Mouse (Mus musculus) layer of hippocampus, postnatal 14 days (tissue): ENCODE results near the gene Tmem229b. TPM values are rescaled to one million over a fixed set of nuclear protein-coding genes. Genes with fewer than 3 reads are reported as not detected.
"Not testable (repeated sequence)": the region's sequence is repeated elsewhere in the genome, so short reads cannot be mapped to it uniquely, and the experiment has no call there.

Experiments used
- DNase-seq, 2 experiments: peaks; one replicate each; pipeline ENCODE4 v3.0.0; 2021 to 2022; ENCODE audit warnings: low spot score in 2 of 2, mixed read lengths in 1 of 2
- long read RNA-seq, 2 experiments: library from polyadenylated mRNA; stranded (forward); transcript quantifications; one replicate each; pipeline ENCODE4 v2.0.0; 2021
- total RNA-seq, 2 experiments: library from RNA; stranded (reverse); gene quantifications; 2 replicates each; pipeline ENCODE4 v1.2.3; 2021

The Tmem229b gene
- total RNA-seq = 10 to 100 TPM; 74.6 to 80.0 TPM
- long read RNA-seq, experiment 1, partial matches to known transcripts = 0 of 34 reads
- long read RNA-seq, experiment 1, other reads (novel, unspliced or antisense) = 31 of 34 reads
- long read RNA-seq, experiment 2, partial matches to known transcripts = 1 of 26 reads
- long read RNA-seq, experiment 2, other reads (novel, unspliced or antisense) = 21 of 26 reads

DNA sequence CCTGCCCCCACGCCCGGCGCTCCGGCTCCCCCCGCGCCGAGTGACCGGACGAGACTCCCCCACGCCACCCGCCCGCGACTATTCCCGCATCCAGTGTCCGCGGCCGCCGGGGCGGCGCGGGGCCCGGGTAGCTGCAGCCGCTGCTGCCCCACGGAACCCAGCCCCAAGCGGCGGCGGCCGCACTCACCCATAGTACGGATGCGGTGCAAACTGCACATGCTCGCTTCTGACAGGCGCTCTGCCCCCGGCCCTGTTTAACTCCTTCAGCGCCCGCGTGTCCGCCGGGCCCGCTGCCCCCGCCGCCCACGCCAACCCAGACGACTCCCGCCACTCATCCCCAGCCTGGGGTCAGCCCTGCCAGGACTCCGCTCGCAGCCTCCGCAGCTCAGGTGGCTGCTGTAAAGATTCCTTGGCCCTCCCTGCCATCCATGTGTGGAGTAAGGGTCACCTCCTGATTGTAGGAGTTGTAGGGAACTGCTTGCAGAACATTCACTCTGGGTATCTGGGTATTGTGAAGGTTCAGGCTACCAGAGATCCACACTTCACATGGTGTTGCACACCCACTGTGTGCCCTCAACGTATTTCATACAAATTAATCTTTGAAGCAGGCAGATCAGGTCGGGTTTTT is at the start of gene Tmem229b:
Gene Tmem229b (minus strand): TSS at position 502 of the 628 bp plus-strand sequence.
- DNase-seq = peak; percentile 58 to 71

DNA sequence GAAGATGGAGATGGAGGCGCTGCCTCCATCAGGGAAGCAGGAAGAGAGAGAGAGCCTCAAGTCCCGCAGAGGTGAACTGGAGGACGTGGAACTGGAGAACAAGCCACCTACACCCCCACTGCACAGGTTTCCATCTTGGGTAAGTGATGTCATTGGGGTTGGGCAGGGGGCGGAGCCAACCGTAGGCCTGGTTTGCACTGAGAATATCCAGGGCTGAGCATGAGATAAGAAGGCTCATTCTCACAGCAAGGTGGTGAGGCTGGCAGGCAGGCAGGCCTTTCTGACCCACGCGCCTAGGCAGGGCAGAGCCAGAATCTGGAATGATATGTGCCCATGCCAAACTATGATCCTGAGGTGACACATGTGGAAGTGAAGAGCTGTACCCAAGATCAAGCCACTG is 47.8 kb upstream of the Tmem229b start:
- no peak for DNase-seq

DNA sequence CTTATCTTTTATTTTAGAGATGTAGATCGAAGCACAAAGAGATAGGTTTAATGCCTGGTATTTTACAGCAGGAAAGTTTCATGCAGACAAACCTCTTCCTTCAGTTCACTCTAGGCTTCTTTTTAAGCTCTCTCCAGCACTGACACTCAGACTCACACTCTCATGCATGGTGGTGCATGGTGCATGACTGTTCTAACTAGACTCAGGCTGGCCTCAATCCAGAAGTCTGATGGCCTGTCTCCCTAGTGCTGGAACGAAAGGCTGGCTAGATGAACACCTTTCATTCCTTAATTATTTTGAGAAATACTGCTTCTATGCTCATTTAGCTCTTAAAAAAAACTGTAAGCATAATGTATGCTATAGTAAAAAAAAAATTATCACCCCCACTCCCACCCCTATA is 44.6 kb upstream of the Tmem229b start:
- DNase-seq = no peak

DNA sequence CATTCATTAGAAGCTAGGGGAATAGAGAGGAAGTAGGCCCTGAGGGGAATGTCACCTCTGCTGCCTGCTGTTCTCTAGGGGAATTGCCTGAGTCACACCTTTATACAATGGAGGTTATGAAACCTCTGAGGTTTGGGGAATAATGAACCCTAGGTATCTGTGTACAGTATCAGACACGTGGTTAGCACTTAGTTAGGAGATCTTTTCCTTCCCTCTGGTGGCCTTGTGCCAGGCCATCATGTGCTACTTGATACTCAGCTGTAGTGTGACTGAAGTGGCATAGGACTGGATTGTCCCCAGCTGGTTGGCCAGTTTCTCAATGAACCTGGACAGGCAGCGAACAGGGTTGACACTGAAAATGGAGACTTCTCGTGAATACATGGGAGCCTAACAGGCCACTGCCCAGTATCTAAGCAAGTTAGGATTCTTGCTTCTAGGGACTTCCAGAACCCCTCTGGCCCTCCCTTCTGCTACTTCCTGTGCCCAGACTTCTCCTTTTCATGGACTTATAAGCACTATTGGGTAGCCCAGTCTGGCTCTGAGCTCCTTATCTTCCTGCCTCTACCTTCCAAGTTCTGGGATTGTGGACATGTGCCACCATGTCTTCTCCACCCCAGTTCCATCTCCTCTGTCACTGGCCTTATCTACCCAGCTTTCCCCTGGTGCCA is 43.3 kb upstream of the Tmem229b start:
- DNase-seq = no peak

DNA sequence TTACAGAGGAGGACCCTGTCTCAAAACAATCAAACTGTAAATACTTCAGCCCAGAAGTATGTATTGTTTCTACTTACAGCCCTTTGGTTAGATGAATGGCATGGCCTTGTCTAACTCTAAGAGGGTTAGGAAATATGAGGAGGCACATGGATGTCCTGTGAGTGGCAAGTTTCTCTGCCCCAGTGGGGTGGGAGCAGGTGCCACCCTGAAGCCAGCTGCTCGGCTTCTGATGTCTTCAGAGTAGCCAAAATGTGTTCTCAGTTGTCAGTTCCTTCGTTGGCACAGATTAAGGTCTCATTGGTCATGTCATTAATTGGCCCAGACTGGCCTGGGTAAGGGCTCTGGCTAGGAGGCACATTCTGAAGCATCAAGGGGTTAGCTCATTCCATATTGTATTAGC is 42.4 kb upstream of the Tmem229b start:
- DNase-seq = no peak

DNA sequence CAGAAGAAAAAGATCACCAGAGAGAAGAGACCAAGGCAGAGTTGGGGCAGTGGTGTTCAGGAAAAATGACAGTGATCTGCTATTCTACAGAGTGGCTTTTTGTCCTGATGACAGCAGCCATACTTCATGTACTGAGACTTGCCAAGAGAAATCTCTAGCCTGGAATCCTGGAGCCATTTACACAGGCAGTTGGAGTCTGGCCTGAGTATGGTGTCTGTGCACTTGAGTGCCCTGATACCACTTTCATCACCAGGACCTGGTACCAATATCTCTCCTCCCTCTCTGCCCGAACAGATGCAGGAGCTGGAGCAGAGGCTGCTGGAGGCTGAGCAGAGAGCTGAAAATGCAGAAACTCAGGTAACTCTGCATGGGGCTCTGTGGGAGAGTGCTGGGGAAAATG is 41.5 kb upstream of the Tmem229b start:
- DNase-seq = no peak

DNA sequence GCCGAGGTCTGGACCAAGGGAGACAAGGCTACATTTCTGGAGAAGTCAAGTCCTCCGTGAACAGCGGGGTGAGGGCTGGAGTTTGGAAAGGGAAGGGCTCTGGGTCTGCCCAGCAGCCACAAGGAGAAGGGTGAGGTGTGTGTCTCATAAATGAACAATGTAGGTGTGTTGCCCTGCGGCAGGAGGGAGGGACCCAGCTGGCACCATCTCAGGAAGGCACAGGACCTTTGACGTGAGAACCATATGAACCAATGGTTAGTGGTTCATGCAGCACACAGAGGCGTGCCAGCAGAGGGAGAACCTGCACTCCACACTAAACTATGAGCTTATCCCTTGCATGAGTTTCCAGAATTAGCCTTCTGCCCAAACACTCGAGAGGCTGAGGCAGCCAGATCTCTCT is 39.8 kb upstream of the Tmem229b start:
- no peak for DNase-seq

DNA sequence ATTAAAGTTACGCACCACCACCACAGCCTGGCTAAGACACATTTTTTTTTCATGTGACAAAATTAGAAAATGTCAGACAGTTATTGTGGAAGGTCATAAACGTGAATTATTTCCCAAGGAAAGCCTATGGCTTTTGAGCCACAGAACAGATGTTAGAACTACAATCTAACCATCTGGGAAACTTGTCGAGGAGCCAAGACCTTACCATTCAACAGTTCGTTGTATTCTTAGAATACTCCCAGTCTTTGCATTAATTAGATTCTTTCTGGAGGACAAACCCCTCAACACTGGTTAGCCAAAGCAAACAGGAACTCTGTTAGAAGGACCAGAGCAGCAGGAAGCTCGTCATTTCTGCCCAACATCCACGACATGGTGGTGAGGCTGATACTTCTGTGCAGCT is 38.7 kb upstream of the Tmem229b start:
- DNase-seq = no peak

DNA sequence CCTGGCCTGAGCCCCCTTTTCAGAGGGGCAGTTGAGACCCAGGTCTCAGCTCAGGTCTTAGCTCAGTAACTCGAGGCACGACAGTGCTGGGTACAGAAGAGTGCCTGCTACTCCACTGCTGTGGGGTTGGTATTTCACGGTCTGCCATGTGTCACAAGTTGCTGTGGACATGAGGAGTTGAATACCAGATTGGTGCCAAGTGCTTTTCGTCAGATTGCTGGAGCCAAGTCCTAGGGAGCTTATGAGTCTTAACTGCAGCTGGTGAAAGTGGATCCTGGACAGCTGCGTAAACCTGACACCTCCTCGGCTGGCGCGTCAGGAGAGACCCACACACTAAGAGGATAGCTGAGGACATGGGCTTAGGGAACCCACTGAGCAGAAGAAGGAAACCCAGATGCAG is 37.2 kb upstream of the Tmem229b start:
- DNase-seq = no peak

DNA sequence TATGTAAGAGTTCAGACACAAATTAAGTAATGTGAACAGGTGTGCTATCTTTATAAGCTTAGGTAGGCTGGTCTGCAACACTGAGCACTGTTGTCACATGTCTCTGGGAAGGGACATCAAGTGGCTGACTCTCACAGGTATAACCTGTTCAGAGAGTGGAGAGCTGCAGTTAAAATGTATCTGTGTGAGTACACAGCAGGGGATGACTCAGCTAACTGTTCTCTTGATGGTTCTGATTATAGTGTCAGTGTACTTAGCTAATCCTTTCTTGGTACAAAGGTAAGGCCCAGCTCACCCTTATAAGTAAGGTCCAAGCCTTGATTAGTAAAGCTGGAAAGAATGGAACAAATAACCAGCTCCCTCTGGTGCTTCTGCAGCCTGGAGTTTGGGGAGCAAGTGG is 34.0 kb upstream of the Tmem229b start:
- no peak for DNase-seq

DNA sequence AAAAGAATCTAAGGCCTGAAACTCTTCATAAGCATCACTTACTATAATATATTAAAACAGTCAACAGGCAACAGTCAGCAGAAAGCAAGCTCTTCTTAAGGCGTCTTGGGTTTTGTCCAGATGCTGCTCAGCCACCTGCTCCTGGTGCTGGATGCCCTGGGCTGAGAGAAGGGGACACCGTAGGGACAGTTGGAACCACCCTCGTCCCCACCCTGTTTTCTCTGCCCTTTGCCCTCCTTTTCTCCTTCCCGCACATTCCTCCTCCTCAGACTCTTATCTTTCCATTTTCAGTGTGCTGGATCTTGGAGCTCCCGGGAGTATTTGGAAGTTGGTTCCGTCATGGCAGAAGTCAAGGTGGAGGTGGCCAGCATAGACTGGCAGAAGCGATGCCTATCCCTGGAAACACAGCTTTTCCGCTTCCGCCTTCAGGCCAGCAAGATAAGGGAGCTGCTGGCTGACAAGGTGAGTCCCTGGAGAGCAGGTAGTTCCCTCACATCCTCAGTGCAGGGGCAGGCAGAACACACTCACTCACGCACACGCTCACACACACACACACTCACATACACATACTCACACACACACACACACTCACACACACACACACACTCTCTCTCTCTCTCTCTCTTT is 32.9 kb upstream of the Tmem229b start:
- no peak for DNase-seq

DNA sequence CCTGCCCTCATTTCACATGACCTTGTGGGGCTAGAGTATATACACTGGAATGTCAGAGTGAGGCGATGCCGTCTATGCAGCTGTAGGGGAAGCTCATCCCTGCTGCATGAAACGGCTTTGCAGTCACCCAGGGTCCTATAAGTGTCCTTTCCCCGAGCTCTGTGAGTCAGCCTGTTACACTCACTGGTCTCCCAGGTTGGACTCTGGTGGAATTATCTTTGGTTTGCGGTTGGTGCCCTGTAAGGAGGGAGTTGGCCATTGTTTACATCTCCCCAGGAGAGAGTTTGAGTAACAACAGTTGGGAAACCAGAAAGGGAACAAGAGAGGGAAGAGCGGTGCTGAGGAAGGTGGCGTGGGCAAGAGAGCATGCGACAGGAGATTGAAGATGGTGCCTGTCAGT is 32.3 kb upstream of the Tmem229b start:
- no peak for DNase-seq

DNA sequence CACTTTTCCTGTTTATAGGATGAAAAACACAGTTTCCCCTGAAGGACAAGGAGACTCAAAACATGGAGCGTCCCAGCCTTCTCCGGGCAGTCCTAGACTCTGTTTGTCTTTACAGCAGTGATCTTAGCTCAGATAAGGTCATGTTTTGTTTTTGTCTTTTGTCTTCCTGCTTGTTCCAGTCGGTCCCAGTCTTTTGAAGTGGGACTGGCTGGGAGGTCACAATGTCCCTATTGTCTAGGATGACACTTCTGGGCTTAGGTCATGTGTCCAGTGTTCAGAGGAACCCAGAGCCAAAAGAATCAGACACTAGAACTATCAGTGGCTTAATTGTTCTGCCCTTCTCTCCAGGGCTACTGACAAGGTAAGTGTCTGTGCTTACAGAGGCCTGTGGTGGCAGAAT is 27.9 kb upstream of the Tmem229b start:
- no peak for DNase-seq

DNA sequence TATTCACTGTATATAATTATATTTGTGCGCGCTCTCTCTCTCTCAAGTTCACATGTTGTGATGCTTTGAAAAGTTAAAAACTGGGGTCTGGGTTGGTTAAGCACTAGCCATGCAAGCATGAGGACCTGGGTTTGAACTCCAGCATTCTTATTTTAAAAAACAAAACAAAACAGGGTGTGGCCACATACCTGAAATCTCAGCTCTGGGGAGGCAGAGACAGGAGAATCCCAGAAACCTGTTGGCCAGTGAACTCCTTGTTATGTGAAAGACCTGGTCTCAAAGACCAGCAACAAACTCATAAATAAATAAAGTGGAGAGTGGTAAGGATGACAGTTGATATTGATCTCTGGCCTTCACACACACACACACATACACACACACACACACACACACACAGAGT is 26.9 kb upstream of the Tmem229b start:
- DNase-seq = no peak

DNA sequence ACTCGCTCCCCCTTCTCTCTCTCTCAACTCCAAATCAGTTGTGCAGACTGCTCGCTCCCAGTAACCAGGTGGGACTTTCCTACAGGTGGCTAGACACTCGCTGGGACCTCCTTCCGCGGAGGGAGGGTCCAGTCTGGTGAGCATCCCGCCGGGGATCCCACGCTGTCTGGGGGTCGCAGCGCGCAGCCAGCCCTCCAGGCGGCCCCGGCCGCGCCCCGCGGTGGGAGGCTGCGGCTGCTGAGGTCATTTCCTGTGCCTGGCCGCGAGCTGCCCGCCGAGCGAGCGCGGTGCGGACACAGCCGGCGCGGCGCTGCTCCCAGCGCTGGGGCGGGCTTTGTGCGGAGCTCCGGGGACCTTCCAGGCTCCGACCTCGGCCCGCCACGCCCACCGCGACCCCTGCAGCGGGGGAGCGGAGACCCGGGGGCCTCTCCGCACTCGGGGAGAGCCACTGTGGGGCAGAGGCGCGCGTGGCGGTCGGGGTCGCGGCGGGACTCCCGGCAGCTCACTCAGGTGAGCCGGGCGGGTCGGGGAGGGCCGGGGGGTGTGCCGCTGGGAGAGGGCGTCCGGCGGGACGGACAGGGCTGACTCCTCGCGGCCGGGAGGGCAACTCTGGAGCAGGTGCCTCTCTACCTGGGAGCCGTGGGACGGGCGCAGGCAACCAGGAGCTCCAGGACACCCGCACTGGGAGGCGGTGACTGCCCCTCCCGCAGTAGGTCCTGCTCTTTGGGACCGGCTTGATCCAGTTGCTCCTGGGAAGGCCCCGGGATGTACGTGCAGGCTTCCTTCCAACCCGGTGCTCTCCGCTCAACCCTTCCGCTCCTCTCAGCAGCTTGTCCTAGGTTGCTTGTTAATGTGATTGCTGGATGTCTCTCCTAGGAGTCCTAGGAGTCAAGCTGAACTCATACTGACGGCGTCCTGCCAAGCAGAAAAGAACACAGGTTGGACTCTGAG is 21.8 kb upstream of the Tmem229b start, which contains the start of gene Plekhh1:
Gene Plekhh1 (plus strand): TSS at position 253 of the 951 bp plus-strand sequence.
- DNase-seq = no peak

DNA sequence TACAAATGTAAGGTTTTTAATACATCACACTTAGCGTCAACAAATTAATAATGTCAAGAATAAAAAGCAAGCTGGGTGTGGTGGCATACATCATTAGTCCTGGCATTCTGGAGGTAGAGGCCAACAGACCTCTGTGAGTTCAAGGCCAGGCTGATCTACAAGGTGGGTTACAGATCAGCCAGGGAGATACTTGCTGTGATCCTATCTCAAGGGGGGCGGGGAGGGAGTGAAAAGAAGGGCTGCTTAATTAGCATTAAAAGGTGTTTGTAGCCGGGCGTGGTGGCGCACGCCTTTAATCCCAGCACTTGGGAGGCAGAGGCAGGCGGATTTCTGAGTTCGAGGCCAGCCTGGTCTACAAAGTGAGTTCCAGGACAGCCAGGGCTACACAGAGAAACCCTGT is 20.1 kb upstream of the Tmem229b start:
- not testable (repeated sequence) for DNase-seq

DNA sequence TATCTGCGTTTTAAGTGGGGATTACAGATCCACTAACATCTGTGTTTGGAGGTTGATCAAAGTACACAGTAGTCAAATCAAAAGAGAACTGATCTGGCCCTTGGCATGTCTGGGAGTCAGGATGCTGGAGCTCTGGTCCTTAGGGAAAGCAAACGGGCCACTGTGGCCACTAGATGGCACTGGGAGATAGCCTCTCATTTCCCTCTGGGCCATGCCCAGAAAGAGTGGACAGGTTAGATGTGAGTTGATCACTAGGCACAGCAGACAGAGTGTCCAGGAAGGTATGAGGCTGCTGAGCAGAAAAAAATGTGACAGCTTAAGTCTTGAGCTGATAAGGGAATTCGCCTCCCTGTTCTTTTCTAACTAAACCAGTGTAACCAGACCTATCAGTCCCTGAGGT is 15.5 kb upstream of the Tmem229b start:
- DNase-seq = peak; percentile 39 to 40

DNA sequence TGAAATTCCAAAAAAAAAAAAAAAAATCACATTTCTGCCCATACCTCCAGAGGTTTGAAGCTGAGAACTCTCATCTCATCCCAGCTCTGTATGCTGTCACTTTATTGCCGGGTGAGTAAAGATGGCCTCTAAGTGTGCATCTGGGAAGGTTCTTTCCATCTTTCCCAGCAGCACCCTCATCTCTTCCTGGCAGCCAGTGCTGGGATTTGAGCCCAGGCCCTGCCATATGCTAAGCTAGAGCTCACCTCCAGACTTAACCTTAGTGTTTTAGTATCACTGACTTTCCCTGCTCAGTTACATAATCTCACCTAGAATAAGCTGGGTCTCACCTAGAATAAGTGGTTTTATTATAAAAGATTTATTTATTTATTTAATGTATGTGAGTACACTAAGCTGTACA is 14.5 kb upstream of the Tmem229b start:
- no peak for DNase-seq

DNA sequence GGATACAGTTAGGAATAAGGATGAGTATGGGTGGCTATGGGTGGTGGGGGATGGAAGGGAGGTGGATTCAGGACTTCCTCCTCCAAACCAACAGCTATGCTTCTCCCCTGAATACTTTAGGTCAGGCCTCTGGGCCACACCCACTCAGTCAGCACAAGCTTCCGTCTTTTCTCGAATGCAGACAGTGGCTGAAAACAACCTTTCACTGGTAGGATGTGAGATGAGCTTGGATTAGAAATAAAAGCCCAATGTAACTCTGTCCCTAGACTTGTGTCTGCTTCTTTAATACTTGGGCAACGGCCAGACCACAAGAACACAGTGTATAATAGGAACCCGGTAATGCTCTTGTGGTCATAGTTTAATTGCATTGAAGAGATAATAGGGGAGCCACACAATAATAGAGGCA is 10.6 kb upstream of the Tmem229b start:
- DNase-seq = no peak

DNA sequence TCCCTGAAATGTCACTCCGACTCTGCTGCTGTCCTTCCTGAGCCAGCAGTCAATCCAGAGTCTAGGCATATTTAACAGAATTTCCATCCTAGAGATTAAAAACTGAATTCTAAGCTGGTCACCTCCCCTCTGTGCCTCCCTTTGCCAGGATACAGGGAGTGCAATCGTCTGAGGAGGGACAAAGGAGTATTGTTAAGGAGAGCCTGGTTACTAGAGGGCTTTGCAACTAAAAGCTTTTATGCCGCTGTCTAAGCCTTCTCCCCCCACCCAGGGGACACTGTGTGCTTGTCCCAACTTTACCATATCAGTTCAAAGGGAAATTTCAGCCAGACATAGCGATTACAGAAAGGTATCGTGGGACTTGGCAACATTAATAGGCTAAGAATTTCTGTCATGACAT is 8.7 kb upstream of the Tmem229b start:
- DNase-seq = no peak

DNA sequence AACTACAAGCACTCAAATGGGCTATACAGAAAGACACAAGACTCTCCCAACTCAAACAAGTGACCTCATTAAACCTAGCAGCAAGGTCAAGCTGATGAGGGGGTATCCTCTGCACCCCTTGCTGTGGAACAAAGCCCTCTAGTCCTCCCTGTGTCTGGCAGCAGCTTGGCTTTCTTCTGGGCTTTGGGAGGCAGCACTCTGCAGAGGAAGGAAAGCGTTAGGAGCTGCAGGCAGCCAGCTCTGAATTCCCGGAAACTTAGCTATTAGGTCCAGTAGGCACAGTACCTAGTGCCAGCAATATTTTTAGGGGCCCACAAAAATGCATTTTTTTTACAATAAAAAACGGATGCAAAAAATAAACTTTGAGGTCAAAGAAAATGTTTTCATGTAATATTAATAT is 3.1 kb upstream of the Tmem229b start:
- DNase-seq = no peak
